Mouse (Mus musculus) adrenal gland, postnatal 10 days (tissue): ENCODE data around the gene Olfr115. TPM values are rescaled to one million over a fixed set of nuclear protein-coding genes. Genes with fewer than 3 reads are reported as not detected.

Experiments used
- DNase-seq: peaks from one replicate; pipeline ENCODE4 v3.0.0; 2021; ENCODE audit warnings: mixed read lengths
- long read RNA-seq, 2 experiments: library from polyadenylated mRNA; stranded (forward); transcript quantifications; one replicate each; pipeline ENCODE4 v2.0.0; 2021
- total RNA-seq, 2 experiments: library from RNA; stranded (reverse); gene quantifications; 2 replicates each; pipeline ENCODE4 v1.2.3; 2021

The Olfr115 gene
- not detected for total RNA-seq
- long read RNA-seq, experiment 1 = 0 reads
- long read RNA-seq, experiment 2 = 0 reads

DNA sequence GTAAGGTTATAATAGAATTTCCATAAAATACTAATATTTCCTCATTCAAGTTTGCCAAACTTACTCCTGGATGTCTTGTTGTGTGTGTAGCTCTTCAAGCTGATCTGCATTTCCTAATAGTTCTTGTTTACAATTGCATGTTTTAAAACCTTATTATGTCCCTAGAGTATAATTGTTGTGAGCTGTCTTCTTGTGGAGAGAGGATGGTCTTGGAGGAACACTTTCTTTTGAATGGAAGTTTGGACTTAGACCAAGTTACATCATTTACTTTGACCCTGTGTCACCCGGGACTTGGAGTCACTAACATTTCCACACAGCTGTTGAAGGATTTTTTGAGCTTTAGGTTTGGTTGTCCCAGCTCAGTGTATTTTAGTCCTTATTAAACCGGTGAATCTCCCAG, at the start of gene Olfr115, which contains the start of gene Olfr116:
Gene Olfr115, minus strand, starts transcription at position 101 of the 400 bp plus-strand sequence.
Gene Olfr116, minus strand, starts transcription at position 191 of the 400 bp plus-strand sequence.
- DNase-seq = no peak

DNA sequence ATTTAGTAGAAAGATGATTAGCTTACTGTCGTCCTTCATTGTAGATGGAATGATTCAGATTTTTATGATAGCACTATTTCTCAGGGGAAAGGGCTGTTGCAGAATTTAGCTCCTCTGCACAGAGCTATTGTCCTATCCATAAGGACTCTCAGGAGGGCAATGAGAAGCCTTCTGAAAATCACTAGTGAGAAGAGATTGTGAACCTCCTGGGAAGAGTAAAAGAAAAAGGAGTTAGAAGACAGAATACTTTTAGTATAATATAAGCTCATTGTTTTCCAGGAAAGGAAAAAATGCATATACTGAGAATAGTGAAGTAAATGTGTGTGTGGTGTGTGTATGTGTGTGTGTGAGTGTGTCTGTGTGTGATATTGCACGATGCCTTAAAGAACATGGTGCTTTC, 39.8 kb upstream of the Olfr115 start, which contains the start of gene Olfr118:
Gene Olfr118, plus strand, starts transcription at position 301 of the 400 bp plus-strand sequence.
- DNase-seq = no peak

GRCm38 (mm10) chr17:37663682-37664081, 36.8 kb upstream of the Olfr115 start, which contains the start of gene Olfr117:
Olfr117 (minus strand) TSS chr17:37663782.
- DNase-seq = no peak

DNA sequence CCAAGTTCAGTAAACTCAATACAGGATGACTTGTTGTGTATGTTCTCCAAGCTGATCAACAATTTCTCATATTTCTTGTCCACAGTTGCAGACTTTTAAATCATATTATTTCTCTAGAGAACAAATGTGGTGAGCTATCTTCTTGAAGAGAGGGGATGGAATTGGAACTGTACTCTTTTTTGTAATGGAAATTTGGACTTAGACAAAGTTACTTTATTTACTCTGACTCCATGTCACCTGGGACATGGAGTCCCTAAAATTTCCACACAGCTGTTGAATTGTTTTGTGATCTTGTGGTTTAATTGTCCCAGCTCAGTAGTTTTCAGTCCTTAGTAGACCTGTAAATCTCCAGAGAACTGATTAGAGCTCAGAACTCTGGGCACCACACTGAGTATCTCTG, 34.3 kb downstream of the Olfr115 start, which contains the start of gene Olfr114:
Gene Olfr114, minus strand, starts transcription at position 101 of the 400 bp plus-strand sequence.
- DNase-seq = no peak

GRCm38 (mm10) chr17:37577563-37577962, 49.3 kb downstream of the Olfr115 start, which contains the start of gene Olfr113:
Olfr113 (minus strand) TSS chr17:37577663.
- DNase-seq = no peak

DNA sequence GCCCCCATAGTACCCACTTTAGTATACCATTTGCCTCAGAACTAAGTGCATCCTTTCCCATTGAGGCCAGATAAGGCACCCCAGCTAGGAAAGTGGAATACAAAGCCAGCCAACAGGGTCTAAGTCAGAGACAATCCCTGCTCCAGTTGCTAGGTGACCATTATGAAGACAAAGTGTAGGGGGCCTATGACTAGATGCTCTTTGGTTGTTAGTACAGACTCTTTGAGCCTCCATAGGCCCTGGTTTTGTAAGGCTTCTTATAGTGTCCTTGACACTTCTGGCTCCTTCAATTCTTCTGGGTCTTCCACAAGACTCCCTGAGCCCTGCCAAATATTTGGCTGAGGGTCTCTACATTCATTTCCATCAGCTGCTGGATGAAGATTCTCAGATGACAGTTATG, 57.6 kb downstream of the Olfr115 start, which contains the start of gene Olfr112:
Gene Olfr112, minus strand, starts transcription at position 101 of the 400 bp plus-strand sequence.
- DNase-seq = no peak

Other genes starting within 250 kb of the Olfr115 start
- not detected for gene Olfr105-ps, start 248.1 kb downstream of the Olfr115 start, total RNA-seq
- gene Olfr106-ps, start 236.7 kb downstream of the Olfr115 start, total RNA-seq = not detected
- not detected for gene Olfr107, start 227.9 kb downstream of the Olfr115 start, total RNA-seq
- not detected for gene Olfr108, start 181.6 kb downstream of the Olfr115 start, total RNA-seq
- gene Olfr109, start 168.2 kb downstream of the Olfr115 start, total RNA-seq = not detected
- gene H2-M2, start 143.6 kb downstream of the Olfr115 start, total RNA-seq = under 1 TPM; 0.36 to 0.60 TPM
- not detected for gene Olfr110, start 134.6 kb downstream of the Olfr115 start, total RNA-seq
- not detected for gene Olfr111, start 119.1 kb downstream of the Olfr115 start, total RNA-seq
- not detected for gene Olfr112, start 57.7 kb downstream of the Olfr115 start, total RNA-seq
- not detected for gene Olfr113, start 49.4 kb downstream of the Olfr115 start, total RNA-seq
- gene Olfr114, start 34.4 kb downstream of the Olfr115 start, total RNA-seq = not detected
- gene Olfr116, start 90 bp upstream of the Olfr115 start, total RNA-seq = not detected
- not detected for gene Olfr117, start 36.7 kb upstream of the Olfr115 start, total RNA-seq
- not detected for gene Olfr118, start 39.9 kb upstream of the Olfr115 start, total RNA-seq
- not detected for gene Olfr119, start 69.5 kb upstream of the Olfr115 start, total RNA-seq
- not detected for gene Olfr120, start 94.7 kb upstream of the Olfr115 start, total RNA-seq
- not detected for gene Olfr121, start 121.7 kb upstream of the Olfr115 start, total RNA-seq
- not detected for gene Olfr122, start 141.5 kb upstream of the Olfr115 start, total RNA-seq
- not detected for gene Olfr123, start 166.4 kb upstream of the Olfr115 start, total RNA-seq
- gene Olfr124, start 172.8 kb upstream of the Olfr115 start, total RNA-seq = not detected
- gene Olfr125, start 205.8 kb upstream of the Olfr115 start, total RNA-seq = not detected
- not detected for gene Olfr126, start 220.4 kb upstream of the Olfr115 start, total RNA-seq